Mouse (Mus musculus) intestine, postnatal 0 days (tissue): ENCODE measurements at regions not wholly inside any gene's neighbourhood (a gene's known extent, or its start where the extent isn't known, plus 50 kb on each side); places are given as distances from the start of the nearest gene placed in this dataset.

Experiments used
- ATAC-seq: fragments of 200-750 bp; cut with Nextera tagmentation; 2 replicates; pipeline ENCODE4 v1.8.0; 2017; ENCODE audit warnings: mild to moderate bottlenecking, moderate TSS enrichment, moderate library complexity
- H3K27ac ChIP-seq: fragments of 300-500 bp; sonication (generic); 2 replicates; pipeline ENCODE4 v1.5.1; 2014; ENCODE audit warnings: mild to moderate bottlenecking, low read depth, low read length, moderate library complexity
- H3K27me3 ChIP-seq: fragments of 300-500 bp; sonication (generic); replicated peaks from 2 replicates; pipeline ENCODE4 v1.6.1; 2014; ENCODE audit warnings: low read length, mixed read lengths; ENCODE audit not compliant: control insufficient read depth, insufficient read depth
- H3K36me3 ChIP-seq: fragments of 300-500 bp; sonication (generic); 2 replicates; pipeline ENCODE4 v1.6.1; 2014; ENCODE audit warnings: mild to moderate bottlenecking, moderate library complexity; ENCODE audit not compliant: control insufficient read depth, insufficient read depth
- H3K4me1 ChIP-seq: fragments of 300-500 bp; sonication (generic); replicated peaks from 2 replicates; pipeline ENCODE4 v1.6.1; 2014; ENCODE audit warnings: antibody characterized with exemption, low read length, mixed read lengths; ENCODE audit not compliant: control insufficient read depth, insufficient read depth
- H3K4me2 ChIP-seq: fragments of 300-500 bp; sonication (generic); replicated peaks from 2 replicates; pipeline ENCODE4 v1.6.1; 2014; ENCODE audit warnings: low read depth, mild to moderate bottlenecking, moderate library complexity
- H3K4me3 ChIP-seq: fragments of 300-500 bp; sonication (generic); 2 replicates; pipeline ENCODE4 v1.5.1; 2014; ENCODE audit warnings: low read depth, low read length
- H3K9ac ChIP-seq: fragments of 300-500 bp; sonication (generic); 2 replicates; pipeline ENCODE4 v1.6.1; 2014; ENCODE audit warnings: mild to moderate bottlenecking, low read depth, low read length
- H3K9me3 ChIP-seq: fragments of 300-500 bp; sonication (generic); 2 replicates; pipeline ENCODE4 v1.6.1; 2016; ENCODE audit warnings: mixed run types; ENCODE audit not compliant: control insufficient read depth
- CTCF ChIP-seq: sonication (generic); IDR thresholded peaks from 2 replicates; pipeline ENCODE4 v1.5.1; 2016; ENCODE audit warnings: low read depth, mild to moderate bottlenecking, control low read depth, antibody characterized with exemption, moderate library complexity
- WGBS: fragments of 180-500 bp; shearing (Covaris S2); extraction: QIAGEN DNeasy Blood & Tissue Kit; methylation state at CpG from one replicate; pipeline ENCODE4 v1.1.7; 2014; 5-methylcytosine and 5-hydroxymethylcytosine counted together

DNA sequence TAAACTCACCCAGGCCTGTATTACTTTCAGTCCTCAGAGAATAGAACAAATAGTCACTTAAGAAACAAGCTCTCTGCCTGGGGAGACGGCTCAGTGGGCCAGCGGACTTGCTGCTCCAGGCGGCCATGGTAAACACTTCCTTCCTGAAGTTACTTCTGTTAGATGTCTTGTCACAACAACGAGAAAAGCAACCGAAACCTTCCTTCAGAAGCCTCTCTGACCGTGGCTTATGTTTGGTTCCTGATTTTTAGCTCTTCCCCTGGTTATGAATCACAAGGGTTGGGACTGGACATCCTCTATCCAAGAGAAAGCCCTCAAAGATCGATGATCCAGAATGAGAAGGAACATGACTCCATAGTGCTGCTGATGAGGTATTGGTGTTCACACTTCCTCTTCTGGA, 73.5 kb downstream of the Dyrk2 start:
- H3K9me3 ChIP-seq: no peaks in the 10 kb centered on the region
- no peak overlapping the region for H3K4me2 ChIP-seq
- no peaks in the 10 kb centered on the region for H3K27me3 ChIP-seq
- no peaks in the 10 kb centered on the region for H3K4me1 ChIP-seq
- no peak overlapping the region for H3K9ac ChIP-seq
- 69% methylated on average over 7 of the region's 7 CpGs for WGBS
- H3K27ac ChIP-seq: no peak overlapping the region
- H3K36me3 ChIP-seq: no peaks in the 10 kb centered on the region
- ATAC-seq: no peak
- TF ChIP-seq CTCF: no peak
- H3K4me3 ChIP-seq: no peak overlapping the region

DNA sequence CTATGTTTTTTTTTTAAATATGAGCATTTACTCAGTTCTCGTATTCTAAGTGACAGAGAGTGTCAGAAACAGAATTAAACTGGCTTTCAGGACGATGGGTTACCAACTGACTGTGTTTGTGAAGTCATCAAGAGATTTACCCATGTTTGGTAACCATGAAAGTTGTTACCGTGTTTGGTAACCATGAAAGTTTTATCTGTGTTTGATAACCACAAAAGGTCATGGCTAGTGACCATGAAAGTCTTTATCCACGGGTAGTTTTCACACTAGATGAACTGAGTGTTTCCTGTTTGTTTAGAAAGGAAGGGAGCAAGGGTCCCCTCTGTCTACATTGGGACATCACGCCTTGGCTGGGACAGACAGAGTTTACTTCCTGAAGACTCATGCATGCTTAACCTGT, 72.8 kb downstream of the Dyrk2 start:
- Histone ChIP-seq H3K36me3 (no peaks in the 10 kb centered on the region), H3K9me3 (no peaks in the 10 kb centered on the region), H3K4me2 (no peak overlapping the region), H3K4me3 (no peak overlapping the region), H3K27ac (no peak overlapping the region), H3K4me1 (no peaks in the 10 kb centered on the region), H3K27me3 (no peaks in the 10 kb centered on the region), H3K9ac (no peak overlapping the region)
- TF ChIP-seq CTCF: no peak
- ATAC-seq: no peak
- 50% methylated on average over 5 of the region's 5 CpGs for WGBS

DNA sequence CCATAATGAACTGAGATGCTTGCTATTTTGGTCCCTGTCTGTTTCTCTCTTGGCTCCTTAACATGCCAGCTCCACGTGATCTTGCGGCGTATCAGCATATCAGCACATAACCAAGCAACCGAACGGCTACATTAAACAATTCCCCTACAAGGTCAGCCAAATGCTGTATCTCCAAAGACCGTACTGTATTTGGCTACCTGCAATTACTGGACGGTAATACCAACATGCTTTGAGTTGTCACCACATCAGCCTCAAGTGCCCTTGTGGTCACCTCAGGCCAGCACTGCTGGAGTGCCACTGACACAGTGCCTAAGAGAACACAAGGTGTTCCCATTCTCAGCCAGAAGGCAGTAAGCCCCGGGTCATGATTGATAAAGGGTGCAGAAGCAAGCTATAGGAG, 70.2 kb downstream of the Dyrk2 start:
- H3K4me2 ChIP-seq: no peak overlapping the region
- H3K36me3 ChIP-seq: no peaks in the 10 kb centered on the region
- 0 out of 2 replicates have a peak, but pooled peaks cover under 1% of the 10 kb centered on the region for H3K4me1 ChIP-seq
- no peaks in the 10 kb centered on the region for H3K9me3 ChIP-seq
- 86% methylated on average over 8 of the region's 8 CpGs for WGBS
- TF ChIP-seq CTCF: no peak
- H3K27me3 ChIP-seq: no peaks in the 10 kb centered on the region
- H3K4me3 ChIP-seq: no peak overlapping the region
- no peak for ATAC-seq
- H3K27ac ChIP-seq: no peak overlapping the region
- no peak overlapping the region for H3K9ac ChIP-seq

DNA sequence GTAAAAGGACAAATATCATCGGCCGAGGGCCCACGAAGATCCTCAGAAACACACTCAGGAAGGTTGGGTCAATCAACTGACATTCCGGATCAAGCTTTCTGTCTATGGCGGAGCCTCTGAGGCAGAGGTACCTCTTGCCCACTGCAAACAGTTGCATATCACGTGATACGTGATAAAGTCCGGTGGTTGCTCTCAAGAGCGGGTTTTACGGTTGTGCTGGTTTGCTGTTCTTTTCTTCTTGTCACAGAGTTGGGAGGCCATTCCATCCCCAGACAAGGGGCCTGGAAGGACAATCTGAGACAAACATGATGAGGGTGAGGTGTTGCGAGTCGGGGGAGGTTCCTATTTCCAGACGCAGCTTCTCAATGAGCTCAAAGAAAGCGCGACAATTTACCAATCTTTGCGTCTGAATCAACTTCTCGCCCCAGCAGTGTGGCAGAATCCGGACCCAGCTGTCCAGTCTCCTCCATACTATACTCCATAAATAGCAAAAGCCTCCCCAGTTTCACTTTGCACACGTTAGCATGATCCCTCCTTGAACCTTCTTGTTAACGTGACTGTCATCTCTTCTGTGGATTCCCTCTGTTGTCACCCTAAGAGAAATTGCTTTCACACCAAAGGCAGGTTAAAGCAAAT, 66.0 kb downstream of the Dyrk2 start:
- whole genome bisulfite sequencing: 30% methylated on average over 20 of the region's 20 CpGs
- H3K9me3 ChIP-seq: no peaks in the 10 kb centered on the region
- H3K4me1 ChIP-seq: peaks cover 9% of the 10 kb centered on the region; the same call in 1 of the 2 replicates
- no peak for TF ChIP-seq CTCF
- peak; percentile 74 for ATAC-seq
- peak overlapping the region; percentile 15 for H3K4me3 ChIP-seq
- H3K27me3 ChIP-seq: no peaks in the 10 kb centered on the region
- H3K36me3 ChIP-seq: no peaks in the 10 kb centered on the region
- H3K27ac ChIP-seq: peak overlapping the region; percentile 90
- peak overlapping the region; percentile 59 for H3K4me2 ChIP-seq
- peak overlapping the region; percentile 45 for H3K9ac ChIP-seq

DNA sequence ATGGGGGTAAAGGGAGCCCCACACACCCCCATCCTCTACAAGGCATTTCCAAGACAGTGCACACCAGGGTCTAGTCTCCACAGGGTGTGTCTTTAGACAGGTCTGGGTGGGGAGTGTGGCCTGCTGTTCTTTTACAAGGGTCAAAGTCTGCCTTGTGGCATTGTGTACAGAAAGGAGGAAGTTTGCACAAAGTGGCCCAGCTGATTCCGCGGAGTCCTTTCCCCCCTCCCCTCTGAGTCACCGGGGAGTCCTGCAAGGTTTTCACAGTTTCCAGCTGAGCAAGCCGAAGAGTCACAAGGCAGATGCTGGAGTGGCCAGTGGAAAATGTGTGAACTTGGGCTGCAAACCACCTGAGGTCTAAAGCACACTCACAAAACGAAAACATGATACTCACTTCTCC, 65.4 kb downstream of the Dyrk2 start:
- Histone ChIP-seq H3K9ac (peak overlapping the region; percentile 45), H3K36me3 (no peaks in the 10 kb centered on the region), H3K4me1 (peaks cover 9% of the 10 kb centered on the region; the same call in 1 of the 2 replicates), H3K27ac (peak overlapping the region; percentile 90), H3K27me3 (no peaks in the 10 kb centered on the region), H3K4me3 (peak overlapping the region; percentile 15; the same call in 1 of the 2 replicates), H3K4me2 (peak overlapping the region; percentile 59), H3K9me3 (no peaks in the 10 kb centered on the region)
- ATAC-seq: peak; percentile 99
- WGBS: 20% methylated on average over 5 of the region's 5 CpGs
- TF ChIP-seq CTCF: no peak
